Mouse (Mus musculus): ENCODE measurements around the gene Mrpl11. TPM values are rescaled to one million over a fixed set of nuclear protein-coding genes. Genes with fewer than 3 reads are reported as not detected.
A peak's percentile ranks its signal among the peaks of the same experiment; 100 is the strongest.

Mrpl11 gene
- polyA plus RNA-seq, 1 experiment, result 67.0 TPM

DNA sequence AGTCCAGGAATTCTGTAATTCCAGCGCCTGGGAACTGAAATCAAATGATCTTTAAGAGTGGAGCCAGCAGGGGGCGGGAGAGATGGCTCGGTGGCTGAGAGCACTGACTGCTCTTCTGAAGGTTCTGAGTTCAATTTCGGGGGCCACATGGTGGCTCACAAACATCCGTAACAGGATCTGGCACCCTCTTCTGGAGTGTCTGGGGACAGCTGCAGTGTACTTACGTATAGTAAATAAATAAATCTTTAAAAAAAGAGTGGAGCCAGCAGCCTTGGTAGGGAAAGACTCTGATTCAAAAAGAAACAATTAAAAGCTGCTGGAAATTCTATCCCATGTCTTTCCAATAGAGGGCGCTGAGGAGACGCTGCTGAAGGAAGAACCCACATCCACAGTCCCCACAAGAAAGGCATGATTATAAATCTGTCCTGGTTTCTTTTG is 53.0 kb downstream of the Mrpl11 start:
- Histone ChIP-seq H3K4me1 (ENCODE audit: control insufficient read depth, insufficient read depth, low read length) (peaks cover 28% of the 10 kb centered on the region), H3K4me3 (ENCODE audit: insufficient read depth, low read length) (no peak overlapping the region)
- TF ChIP-seq POLR2A (IDR thresholded peaks at IDR 0.05; ENCODE audit: low read depth, low read length) (no peak), CTCF (IDR thresholded peaks at IDR 0.05; ENCODE audit: borderline replicate concordance, insufficient read depth, low read length) (no peak)

DNA sequence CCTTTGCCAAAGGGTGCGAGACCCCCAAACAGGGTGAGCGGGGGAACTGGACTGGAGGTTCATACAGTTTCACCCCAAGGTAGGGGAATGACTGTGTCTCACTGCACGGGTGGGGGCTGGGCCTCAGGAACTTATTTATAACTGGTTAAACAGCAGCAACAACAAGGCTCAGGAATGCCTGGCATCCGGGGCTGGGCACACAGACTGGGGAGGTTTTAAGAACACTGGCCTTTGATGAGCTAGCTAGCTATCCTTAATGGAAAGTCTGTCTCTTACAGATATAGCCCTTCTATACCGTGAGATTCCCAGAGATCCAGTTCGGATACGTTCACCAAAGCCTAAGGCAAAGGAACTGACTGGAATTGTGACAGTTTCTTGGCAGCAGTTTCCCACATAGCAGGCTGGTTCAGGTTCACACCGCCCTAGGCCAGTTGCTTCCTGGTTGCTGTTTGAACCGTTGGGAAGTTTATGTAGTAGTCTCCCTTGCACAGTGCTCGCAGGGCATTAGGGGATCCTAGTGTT is 54.3 kb downstream of the Mrpl11 start:
- TF ChIP-seq POLR2A (IDR thresholded peaks at IDR 0.05; ENCODE audit: low read depth, low read length), result no peak
- no peak for TF ChIP-seq CTCF (IDR thresholded peaks at IDR 0.05; ENCODE audit: borderline replicate concordance, insufficient read depth, low read length)
- peaks cover 28% of the 10 kb centered on the region for H3K4me1 ChIP-seq (ENCODE audit: control insufficient read depth, insufficient read depth, low read length)
- no peak overlapping the region for H3K4me3 ChIP-seq (ENCODE audit: insufficient read depth, low read length)
- peak overlapping the region; percentile 85 for H3K27ac ChIP-seq (ENCODE audit: insufficient read depth, low read length)

More for the DNA sequence above, 53.0 kb downstream of the Mrpl11 start:
- H3K27ac ChIP-seq (ENCODE audit: insufficient read depth, low read length), result peak overlapping the region; percentile 19; the same call in 1 of the 2 replicates

Other genes starting within 250 kb of the Mrpl11 start
- gene Rbm4b, start 205.7 kb upstream of the Mrpl11 start, polyA plus RNA-seq (2011; ENCODE audit: insufficient read length, low read depth, missing spikeins), result 7.0 and 11.9 TPM in 2 replicates
- 39.8 and 48.3 TPM in 2 replicates for gene Rbm4, start 168.2 kb upstream of the Mrpl11 start, polyA plus RNA-seq (2011; ENCODE audit: insufficient read length, low read depth, missing spikeins)
- gene Gm21992, start 150.5 kb upstream of the Mrpl11 start, polyA plus RNA-seq (2011; ENCODE audit: insufficient read length, low read depth, missing spikeins), result 7.8 and 16.1 TPM in 2 replicates
- 33.4 and 33.6 TPM in 2 replicates for gene Rbm14, start 150.5 kb upstream of the Mrpl11 start, polyA plus RNA-seq (2011; ENCODE audit: insufficient read length, low read depth, missing spikeins)
- gene Ccs, start 122.8 kb upstream of the Mrpl11 start, polyA plus RNA-seq (2011; ENCODE audit: insufficient read length, low read depth, missing spikeins), result 43.3 and 48.7 TPM in 2 replicates
- gene Ccdc87, start 122.8 kb upstream of the Mrpl11 start, polyA plus RNA-seq (2011; ENCODE audit: insufficient read length, low read depth, missing spikeins), result 0.26 TPM in 1 of 2 replicates, not detected in the other
- 20.3 and 23.5 TPM in 2 replicates for gene Ctsf, start 107.0 kb upstream of the Mrpl11 start, polyA plus RNA-seq (2011; ENCODE audit: insufficient read length, low read depth, missing spikeins)
- 1.4 and 1.5 TPM in 2 replicates for gene Actn3, start 84.2 kb upstream of the Mrpl11 start, polyA plus RNA-seq (2011; ENCODE audit: insufficient read length, low read depth, missing spikeins)
- 9.5 and 11.1 TPM in 2 replicates for gene Zdhhc24, start 83.5 kb upstream of the Mrpl11 start, polyA plus RNA-seq (2011; ENCODE audit: insufficient read length, low read depth, missing spikeins)
- 1.7 and 4.0 TPM in 2 replicates for gene Bbs1, start 55.5 kb upstream of the Mrpl11 start, polyA plus RNA-seq (2011; ENCODE audit: insufficient read length, low read depth, missing spikeins)
- 74.9 and 81.0 TPM in 2 replicates for gene Dpp3, start 33.9 kb upstream of the Mrpl11 start, polyA plus RNA-seq (2011; ENCODE audit: insufficient read length, low read depth, missing spikeins)
- 0.99 and 2.5 TPM in 2 replicates for gene Peli3, start 19.0 kb upstream of the Mrpl11 start, polyA plus RNA-seq (2011; ENCODE audit: insufficient read length, low read depth, missing spikeins)
- 4.5 and 7.4 TPM in 2 replicates for gene Npas4, start 28.2 kb downstream of the Mrpl11 start, polyA plus RNA-seq (2011; ENCODE audit: insufficient read length, low read depth, missing spikeins)
- 6.0 and 8.0 TPM in 2 replicates for gene Slc29a2, start 61.7 kb downstream of the Mrpl11 start, polyA plus RNA-seq (2011; ENCODE audit: insufficient read length, low read depth, missing spikeins)
- 31.4 and 33.5 TPM in 2 replicates for gene B4gat1, start 76.7 kb downstream of the Mrpl11 start, polyA plus RNA-seq (2011; ENCODE audit: insufficient read length, low read depth, missing spikeins)
- gene AC124502.3, start 76.7 kb downstream of the Mrpl11 start, polyA plus RNA-seq (2011; ENCODE audit: insufficient read length, low read depth, missing spikeins), result 0.60 and 1.5 TPM in 2 replicates
- gene Brms1, start 79.2 kb downstream of the Mrpl11 start, polyA plus RNA-seq (2011; ENCODE audit: insufficient read length, low read depth, missing spikeins), result 12.9 and 14.5 TPM in 2 replicates
- gene Rin1, start 88.3 kb downstream of the Mrpl11 start, polyA plus RNA-seq (2011; ENCODE audit: insufficient read length, low read depth, missing spikeins), result 60.2 and 82.9 TPM in 2 replicates
- gene Cd248, start 105.9 kb downstream of the Mrpl11 start, polyA plus RNA-seq (2011; ENCODE audit: insufficient read length, low read depth, missing spikeins), result 202 and 292 TPM in 2 replicates
- 6.0 and 7.2 TPM in 2 replicates for gene Tmem151a, start 123.4 kb downstream of the Mrpl11 start, polyA plus RNA-seq (2011; ENCODE audit: insufficient read length, low read depth, missing spikeins)
- gene Yif1a, start 126.4 kb downstream of the Mrpl11 start, polyA plus RNA-seq (2011; ENCODE audit: insufficient read length, low read depth, missing spikeins), result 94.1 and 96.4 TPM in 2 replicates
- 4.7 and 5.2 TPM in 2 replicates for gene Cnih2, start 136.4 kb downstream of the Mrpl11 start, polyA plus RNA-seq (2011; ENCODE audit: insufficient read length, low read depth, missing spikeins)
- gene Rab1b, start 144.9 kb downstream of the Mrpl11 start, polyA plus RNA-seq (2011; ENCODE audit: insufficient read length, low read depth, missing spikeins), result 115 and 123 TPM in 2 replicates
- gene Klc2, start 156.4 kb downstream of the Mrpl11 start, polyA plus RNA-seq (2011; ENCODE audit: insufficient read length, low read depth, missing spikeins), result 20.1 and 24.2 TPM in 2 replicates

Measured in embryonic fibroblast, embryonic 13.5 days (primary cell).